Mouse (Mus musculus): Measurements from ENCODE around the gene Taok1.

The Taok1 gene

DNA sequence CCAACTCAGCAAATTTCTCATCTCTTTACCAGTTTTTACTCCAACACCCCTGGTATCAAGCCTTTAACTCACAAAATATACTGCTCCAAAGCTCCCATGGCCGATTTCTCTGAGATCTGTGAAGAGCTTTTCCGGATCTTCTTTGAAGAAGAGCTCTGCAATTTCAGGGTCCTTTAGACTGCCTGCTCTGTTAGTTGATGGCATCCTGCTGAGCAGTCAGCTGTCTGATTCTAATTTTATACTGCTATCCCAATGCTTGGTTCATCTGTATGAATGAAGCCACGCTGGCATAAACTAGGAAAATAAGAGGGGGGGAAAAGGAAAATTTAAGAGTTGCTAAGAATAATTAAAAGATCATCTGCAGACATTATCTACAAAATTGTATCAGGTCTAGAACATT is 22.4 kb downstream of the Taok1 start:
- no peak for DNase-seq (ENCODE audit: low read depth, low spot score)

DNA sequence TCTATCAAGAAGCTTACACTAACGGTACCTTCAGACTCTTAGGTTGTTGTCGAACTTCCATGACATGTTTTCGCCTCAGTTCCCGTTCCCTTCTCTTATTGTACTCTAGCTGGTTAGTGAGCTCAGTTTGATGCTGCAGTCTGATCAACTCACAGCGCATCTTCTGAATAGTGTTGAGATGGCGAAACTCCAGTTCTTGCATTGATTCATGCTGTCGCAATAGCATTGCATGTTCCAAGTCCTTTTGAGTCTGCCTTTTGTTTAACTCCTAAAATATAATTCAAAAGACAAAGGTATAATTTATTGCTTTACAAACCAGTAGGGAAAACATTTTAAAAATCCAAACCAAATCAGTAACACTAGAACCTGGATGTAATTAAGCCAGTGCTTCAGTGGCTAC is 62.4 kb downstream of the Taok1 start:
- DNase-seq (ENCODE audit: low read depth, low spot score) = no peak

DNA sequence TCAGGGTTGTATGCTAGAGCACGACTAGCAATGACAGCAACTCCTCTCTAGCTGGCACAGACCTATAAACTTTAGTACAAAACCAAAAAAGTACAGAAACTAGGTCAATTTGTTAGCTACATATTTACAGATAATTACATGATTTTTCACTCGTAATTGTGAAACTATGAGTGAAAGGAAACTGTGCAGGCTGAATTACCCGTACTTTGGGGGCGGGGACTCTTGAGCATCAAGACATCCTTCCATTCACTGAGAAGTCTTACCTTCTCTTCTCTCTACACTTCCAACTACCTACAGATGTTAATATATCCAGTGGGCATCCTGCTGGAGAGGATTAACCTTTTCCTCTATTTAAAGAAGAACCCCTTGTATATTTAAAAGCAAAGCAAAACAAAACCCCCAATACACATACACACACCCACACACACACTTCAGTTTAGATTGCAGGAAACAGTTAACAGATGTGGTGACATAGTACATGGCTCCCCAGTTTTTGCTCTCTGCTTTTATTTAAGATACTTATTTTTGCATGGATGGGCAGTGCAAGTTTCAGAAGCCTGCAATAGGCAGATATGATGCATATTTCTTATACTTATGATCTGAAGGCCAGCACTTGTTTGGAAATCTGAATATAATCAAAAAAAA is 75.3 kb downstream of the Taok1 start:
- no peak for DNase-seq (ENCODE audit: low read depth, low spot score)

DNA sequence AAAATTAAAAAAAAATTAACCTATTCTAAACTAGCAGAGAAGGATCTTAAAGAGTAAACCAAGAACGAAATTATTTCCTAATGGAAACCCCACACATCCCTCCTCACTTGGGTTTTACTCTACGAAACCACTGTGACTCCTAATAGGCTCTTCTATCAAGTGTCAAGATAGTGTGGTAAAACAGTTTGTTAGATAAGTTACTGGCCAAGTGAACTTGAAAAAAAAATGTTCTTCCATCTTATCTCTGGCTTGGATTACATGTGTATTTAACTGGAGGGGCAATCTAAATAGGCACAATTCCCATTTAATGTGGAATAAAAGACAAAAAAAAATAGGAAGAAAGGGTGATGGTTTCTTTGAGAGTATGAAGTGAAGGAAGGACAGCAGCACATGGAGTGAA is 76.8 kb downstream of the Taok1 start:
- no peak for DNase-seq (ENCODE audit: low read depth, low spot score)

DNA sequence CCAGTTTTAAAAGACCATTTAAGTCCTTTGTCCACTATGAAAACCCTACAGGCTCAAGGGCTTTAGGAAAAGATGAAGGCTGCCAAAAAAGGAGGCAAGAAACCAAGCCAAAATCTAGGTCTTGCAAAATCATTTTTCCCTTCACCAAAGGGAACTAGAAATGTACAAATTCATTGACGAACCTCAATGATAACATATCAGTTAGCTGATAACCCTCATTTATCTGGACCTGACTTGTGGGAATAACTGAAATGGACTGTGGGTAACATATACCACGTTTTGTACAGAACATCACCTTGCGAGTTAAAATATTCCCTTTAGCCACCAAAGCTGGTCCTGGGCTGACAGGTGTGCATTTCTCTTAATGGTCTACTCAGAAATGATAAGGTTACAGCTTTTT is 78.0 kb downstream of the Taok1 start:
- no peak for DNase-seq (ENCODE audit: low read depth, low spot score)

DNA sequence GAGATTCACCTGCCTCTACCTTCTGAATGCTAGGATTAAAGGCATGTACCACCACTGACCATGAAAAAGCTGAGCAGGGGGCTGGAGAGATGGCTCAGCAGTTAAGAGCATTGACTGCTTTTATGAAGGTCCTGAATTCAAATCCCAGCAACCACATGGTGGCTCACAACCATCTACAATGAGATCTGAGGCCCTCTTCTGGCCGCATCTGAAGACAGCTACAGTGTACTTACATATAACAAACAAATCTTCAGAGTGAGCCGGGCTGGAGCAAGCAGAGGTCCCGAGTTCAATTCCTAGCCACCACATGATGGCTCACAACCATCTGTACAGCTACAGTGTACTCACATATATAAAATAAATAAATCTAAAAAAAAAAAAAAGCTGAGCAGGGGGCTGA is 79.2 kb downstream of the Taok1 start:
- peak; percentile 51 for DNase-seq (ENCODE audit: low read depth, low spot score)

DNA sequence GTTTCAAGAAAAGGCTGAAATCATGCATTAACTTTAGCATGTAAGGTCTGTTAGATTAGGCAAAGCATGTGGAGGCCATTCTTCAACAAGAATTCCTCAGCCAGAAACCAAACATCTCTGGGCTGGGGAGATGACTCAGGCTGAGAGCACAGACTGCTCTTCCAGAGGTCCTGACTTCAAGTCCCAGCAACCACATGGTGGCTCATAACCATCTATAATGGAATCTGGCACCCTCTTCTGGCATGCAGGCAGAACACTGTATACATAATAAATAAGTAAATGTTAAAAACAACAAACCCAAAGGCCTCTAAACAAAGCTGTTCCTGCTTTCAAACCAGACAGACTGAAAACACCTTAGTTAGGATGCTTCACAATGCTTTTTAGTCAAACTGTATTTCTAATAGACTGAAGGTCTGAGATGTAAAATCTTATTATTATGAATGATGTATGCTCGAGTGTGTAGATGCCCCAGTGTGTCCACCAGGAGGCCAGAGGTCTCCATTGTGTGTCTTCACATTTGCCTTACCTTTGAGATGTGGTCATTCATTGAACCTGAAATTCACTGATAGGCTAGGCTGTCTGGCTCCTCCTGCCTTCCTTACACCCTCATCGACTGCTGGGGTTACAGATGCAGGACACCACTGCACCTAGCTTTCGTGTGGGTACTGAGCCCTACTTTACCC is 81.7 kb downstream of the Taok1 start:
- no peak for DNase-seq (ENCODE audit: low read depth, low spot score)

DNA sequence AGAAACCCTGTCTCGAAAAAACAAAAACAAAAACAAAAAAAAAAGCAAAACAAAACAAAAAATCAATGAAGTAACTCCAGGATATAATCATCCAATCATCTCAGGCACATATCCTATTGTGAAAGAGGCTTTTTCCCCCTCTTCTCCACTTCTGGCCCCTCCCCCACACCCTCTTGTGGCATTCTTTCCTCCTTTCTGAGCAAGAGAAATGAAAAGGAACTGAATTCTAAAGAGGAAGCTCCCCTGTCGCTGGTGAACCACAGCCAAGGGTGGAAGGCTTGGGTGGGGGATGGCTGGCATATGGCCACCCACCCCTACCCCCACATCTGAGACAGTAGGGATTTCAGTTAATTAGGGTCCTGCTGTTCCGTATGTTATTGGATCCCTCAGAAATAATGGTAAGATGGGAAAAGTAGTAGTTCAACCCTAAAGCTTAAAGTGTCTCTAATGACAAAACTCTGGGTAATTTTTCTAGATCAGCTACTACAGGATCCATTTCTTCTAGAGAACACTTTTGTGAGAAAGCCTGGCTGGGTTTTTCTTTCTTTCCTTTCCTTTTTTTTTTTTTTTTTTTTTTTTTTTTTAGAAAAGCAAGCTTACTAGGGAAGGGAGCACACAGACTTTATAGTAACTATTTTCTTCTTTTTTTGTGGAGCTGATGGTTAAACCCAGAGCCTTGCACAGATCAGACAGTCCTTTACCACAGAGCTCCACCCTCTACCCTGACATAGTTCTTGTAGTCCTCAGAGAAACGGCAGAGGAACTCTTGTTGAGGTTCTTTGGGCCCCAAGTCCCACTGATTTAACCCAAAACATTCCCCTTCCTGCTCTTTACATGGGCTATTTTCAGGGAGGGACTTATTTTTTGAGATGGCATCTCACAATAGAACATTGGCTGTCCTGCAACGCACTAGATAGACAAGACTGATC is 86.8 kb downstream of the Taok1 start:
- no peak for DNase-seq (ENCODE audit: low read depth, low spot score)

DNA sequence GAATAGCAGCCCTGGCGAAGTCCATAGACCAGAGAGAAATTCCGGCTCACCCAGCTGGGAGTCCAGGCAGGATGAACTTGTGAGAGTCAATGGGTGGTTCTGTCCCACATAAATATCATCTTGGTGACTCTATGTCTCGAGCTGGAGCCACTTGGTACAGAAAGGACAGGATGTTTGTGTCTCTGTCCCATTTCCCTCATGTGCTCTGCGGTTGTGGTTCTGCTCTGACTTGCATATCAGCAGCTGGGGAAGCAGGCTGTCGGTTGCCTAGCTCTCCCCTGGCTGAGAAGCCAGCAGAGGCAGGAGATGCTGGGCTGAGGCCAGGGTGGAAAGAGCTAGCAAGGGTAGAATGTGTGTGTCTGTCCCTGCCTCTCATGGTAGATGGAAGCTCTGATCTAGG is 88.6 kb downstream of the Taok1 start, which contains the start of gene Gm10392:
TSS of gene Gm10392 (minus strand) at position 156 of the 400 bp plus-strand sequence.
- DNase-seq (ENCODE audit: low read depth, low spot score) = no peak

DNA sequence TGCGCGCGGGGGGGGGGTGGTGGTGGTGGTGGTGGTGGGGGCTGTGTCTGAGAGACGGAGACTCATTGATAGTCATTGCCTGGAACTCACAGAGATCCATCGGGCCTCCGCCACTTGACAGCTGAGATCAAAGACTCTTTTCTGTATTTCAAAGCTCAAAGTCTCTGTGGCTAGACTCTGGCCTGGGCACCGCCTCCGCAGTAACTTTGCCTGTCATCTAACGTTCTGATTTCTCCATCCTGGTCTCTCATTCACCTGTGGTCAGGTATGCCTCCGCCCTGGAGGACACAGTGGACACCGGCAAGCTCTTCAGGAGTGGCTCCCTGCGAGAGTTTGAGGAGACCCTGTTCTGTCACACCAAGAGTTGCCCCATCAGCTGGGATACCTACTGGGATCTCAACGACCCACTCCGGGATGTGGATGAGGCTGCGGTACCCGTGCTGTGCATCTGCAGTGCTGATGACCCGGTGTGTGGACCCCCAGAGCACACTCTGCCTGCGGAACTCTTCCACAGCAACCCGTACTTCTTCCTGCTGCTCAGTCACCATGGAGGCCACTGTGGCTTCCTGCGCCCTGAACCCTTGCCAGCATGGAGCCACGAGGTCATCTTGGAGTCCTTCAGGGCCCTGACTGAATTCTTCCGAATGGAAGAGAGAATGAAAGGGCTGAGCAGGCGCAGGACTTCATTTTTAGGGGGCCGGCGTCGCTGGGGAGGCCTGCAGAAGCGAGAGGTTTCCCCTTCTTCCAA is 89.4 kb downstream of the Taok1 start:
- DNase-seq (ENCODE audit: low read depth, low spot score) = no peak

DNA sequence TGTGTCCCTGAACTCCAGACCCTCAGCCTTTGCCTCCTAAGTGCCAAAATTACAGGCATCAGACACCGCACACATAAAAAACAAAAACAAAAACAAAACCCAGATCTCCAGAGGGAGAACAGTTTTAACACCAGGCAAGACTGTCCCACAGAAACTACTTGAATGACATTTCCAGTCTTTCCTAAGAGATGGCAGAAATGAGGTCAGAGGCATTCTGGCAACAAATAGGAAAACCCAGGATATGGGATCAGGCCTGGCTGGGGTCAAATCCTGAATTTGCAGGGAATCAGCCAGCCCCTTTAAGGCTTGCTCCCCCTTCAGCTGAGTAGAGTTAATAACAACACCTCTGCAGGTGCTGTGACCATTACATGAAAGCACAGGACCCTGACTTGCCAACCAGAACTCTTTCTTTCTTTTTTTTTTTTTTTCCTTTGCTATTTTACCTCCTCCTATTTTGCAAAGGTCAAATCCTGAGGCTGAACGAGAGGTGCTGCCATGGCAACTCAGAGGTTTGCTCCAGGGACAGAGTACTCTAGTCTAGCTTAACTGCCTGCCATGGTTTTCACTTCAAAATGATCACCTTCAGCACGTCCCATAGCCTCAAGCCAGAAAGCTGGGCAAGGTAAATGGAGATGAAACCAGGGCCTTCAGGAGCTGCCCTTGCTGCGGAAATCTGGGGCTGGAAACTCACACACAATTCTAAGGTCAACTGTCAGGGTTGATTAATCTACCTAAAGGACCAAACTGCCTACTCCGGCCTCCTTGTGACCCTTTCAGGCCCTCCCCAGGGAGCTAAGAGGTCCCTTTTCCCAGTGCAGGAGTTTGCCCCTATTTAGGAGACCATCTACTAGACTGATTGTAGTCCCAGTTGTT is 90.8 kb downstream of the Taok1 start:
- DNase-seq (ENCODE audit: low read depth, low spot score) = no peak

DNA sequence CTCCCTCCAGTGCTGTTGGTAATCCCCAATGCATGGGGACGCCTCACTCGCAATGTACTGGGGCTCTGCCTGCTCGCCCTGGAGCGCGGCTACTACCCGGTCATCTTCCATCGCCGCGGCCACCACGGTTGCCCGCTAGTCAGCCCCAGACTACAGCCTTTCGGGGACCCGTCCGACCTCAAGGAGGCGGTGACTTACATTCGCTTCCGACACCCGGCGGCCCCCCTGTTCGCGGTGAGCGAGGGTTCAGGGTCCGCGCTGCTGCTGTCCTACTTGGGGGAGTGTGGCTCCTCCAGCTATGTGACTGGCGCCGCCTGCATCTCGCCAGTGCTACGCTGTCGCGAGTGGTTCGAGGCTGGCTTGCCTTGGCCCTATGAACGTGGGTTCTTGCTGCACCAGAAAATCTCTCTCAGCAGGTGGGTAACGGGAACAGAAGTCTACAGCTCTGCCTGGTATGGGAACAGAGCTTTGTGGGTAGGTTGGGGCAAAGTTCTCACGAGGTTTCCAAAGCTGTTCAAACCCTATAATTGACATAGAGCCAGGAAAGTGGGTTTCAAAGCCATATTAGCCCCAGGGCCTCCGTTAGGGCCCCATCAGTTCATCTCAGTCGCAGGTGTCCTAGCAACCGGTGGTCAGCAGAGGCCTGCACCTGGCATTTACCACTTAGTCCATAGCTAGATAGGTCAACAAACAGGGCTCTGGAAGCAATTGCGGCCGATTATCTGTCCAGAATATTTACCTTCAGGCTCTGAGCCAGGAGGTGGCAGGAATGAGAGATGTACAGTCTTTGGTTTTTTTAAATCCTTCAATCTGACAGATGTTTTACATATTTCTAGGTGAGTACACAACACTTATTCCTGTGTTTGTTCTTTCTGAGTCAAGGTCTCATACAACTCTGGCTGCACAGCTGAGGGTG is 91.7 kb downstream of the Taok1 start, which contains the start of gene Trp53i13:
TSS of gene Trp53i13 (minus strand) at position 344 of the 916 bp plus-strand sequence.
- DNase-seq (ENCODE audit: low read depth, low spot score) = no peak

DNA sequence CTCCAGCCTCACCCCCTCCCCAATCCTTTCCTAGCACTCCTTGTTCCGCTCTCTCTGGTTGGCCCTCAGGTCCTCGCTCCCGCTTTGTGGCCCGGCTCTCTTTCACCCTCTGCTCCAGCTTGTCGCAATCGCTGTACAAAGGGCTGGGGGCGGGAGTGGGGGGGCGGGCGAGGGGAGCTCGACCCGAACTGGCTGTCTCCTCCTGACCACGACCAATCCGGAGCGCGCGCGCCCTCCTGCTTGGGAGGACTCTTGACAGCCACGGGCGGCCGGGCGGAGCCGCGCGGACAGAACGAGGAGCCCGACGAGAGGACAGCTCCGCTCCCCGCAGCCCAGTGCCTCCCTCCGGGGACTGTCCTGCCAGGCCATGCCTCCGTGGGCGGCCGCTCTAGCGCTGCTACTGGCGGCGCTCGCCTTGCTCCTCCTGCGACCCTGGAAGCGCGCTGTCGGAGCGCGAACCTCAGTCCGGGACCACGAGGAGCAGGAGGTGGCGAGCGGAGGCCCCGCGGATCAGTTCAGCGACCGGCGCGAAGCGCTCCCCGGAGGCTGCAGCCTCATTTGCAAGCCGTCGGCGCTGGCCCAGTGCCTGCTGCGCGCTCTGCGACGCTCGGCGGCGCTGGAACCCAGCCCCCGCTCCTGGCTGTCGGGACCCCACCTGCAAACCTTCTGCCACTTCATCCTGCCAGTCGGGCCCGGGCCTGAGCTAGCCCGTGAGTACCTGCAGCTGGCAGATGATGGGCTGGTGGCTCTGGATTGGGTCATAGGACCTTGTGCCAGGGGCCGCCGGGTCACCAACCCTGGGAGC is 92.6 kb downstream of the Taok1 start, which contains the start of gene Abhd15:
TSS of gene Abhd15 (plus strand) at position 290 of the 805 bp plus-strand sequence.
- DNase-seq (ENCODE audit: low read depth, low spot score) = peak; percentile 70

DNA sequence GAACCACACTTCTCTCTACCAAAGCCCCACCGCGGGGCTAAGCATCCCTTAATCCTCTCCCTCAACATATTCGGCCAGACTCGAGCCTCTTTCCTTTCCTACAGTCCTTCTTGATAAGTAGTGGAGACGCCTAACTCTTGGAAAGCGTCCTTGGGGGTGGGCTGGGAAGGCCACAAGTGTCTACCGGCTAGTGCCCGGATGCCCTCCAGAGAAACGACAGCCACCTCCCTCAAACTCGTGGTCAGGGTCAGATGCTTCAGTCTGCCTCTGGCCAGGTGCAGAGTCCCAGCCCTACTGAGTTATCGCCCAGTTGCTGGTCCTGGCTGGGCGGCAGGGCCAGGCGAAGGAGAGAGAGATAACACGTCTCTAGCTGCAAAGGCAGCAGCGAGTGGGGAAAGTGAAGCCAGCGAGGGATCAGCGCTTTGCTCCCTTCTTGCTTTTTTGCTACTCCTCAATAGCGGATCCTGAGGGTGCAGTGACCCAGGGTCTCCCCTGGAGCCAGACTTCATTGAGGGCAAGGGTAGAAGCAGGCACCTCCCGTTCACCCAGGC is 93.3 kb downstream of the Taok1 start:
- no peak for DNase-seq (ENCODE audit: low read depth, low spot score)

DNA sequence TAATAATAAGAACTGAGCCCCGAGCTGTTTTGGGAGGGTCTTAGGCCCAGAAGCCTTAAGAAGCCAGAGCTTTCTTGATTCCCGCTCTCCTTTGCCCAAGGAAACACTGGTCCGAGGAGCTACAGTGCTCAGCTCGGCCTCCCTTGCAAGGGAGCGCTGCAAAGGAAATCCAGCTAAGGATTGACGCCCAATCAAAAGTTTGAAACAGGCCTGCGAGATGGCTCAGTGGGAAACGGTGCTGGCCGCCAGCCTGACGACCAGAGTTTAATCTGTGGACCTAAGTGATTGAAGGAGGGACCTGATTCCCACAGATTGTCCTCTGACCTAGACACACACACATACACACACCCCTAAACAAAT is 93.8 kb downstream of the Taok1 start:
- no peak for DNase-seq (ENCODE audit: low read depth, low spot score)

DNA sequence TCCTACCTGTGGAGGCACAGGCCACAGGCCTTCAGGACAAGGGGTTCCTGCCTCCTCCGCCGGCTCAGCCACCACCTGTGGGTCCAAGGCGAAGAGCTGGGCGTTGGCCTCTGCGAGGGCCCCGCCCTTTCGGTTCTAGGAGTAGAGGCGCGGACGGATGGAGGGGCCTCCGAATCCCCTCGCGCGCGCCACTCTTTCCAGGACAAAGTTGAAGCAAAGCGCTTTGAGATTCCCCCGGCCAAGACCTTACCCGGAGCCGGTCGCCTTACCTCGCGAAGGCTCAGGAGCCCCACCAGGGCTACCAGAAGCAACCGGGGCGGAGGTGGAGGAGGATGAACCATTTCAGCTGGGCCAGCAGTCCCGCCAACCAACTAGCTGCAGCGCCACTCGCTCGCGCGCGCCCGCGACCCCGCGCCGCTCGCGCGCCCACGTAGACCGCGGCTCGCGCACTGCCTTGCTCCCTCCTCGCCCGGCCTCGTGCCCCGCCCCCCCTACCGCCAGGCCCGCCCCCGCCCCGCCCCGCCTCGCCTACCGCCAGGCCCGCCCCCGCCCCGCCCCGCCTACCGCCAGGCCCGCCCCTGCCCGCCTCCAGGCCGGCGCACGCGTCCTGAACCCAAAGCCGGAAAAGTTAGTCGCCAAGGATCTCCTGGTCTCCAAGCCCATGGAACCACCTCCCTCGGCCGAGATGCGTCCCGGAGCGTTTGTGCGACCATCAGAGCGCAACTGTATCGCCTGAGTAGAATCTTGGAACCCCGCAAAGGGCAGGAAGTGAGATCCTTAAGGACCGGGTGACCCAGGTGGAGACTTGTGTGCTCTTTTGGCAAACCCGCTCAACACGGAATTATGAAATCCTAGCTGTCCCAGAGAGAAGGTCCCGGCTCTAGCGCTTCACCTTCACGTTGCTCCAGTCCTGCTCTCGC is 94.5 kb downstream of the Taok1 start:
- peak; percentile 89 for DNase-seq (ENCODE audit: low read depth, low spot score)

DNA sequence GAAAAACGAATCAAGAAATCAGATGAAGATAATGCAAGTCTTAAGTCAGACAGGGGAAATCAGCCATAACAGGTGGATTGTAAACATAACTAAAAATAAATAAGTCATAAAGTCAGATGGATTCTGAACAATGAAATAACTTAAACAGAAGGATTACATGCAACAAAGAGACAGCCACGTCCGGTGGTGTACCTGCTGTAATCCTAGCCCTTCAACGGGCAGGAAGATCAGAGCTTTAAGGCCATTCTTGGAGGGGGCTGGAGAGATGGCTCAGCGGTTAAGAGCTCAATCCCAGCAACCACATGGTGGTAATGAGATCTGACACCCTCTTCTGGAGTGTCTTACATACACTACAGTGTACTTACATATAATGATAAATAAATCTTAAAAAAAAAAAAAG is 96.3 kb downstream of the Taok1 start:
- DNase-seq (ENCODE audit: low read depth, low spot score) = no peak

All from ES-CJ7 (cell line).